Mouse (Mus musculus): ENCODE results near the gene Ppip5k2. TPM values are rescaled to one million over a fixed set of nuclear protein-coding genes. Genes with fewer than 3 reads are reported as not detected.

Gene Ppip5k2
- total RNA-seq (2023; ENCODE audit: inconsistent age): 48.2 to 53.8 TPM (median 51.6 TPM) in 4 replicates

DNA sequence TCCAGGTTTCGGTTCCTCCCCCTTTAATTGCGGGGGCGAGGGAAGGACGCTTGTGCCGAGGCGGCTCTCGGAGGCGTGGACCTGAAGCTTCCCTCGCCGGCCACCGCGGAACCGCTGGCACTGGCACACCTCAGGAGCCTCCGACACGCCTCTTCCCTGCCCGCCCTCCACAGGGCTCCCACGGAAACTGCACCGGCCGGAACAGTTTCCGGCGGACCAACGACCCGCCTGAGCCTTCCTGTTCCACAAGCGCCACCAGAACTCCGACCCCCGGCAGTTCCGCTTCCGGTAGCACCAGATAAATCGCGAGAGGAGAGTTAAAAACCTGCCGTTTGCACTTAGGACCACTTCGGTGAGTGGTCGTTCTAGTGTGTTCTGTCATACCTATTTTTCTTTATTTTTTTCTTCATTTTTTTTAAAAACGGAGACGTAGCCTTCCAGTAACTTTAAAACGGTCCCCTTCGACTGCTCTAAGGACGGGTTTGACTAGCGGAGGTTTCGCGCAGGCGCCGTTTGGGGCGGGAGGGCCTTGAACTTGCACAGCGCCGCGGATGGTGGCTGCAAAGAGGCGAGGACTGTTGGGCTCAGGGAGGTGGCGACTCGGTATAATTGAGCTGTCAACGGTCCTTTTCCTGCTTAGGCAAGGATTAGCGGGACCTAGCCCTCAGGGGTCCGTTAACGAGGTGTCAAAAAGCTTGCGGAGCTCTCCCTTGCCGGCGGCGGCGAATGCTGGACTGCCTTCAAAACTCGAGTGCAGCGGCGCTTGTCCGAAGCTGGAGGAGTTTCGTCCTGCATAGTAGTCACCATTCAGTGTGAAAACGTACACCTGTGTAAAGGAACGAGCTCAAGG, at the start of gene Ppip5k2, which contains the start of gene Gin1:
Gene Ppip5k2 (minus strand): TSS at position 508 of the 850 bp plus-strand sequence.
Gene Gin1 (plus strand): TSS at position 269 of the 850 bp plus-strand sequence.

DNA sequence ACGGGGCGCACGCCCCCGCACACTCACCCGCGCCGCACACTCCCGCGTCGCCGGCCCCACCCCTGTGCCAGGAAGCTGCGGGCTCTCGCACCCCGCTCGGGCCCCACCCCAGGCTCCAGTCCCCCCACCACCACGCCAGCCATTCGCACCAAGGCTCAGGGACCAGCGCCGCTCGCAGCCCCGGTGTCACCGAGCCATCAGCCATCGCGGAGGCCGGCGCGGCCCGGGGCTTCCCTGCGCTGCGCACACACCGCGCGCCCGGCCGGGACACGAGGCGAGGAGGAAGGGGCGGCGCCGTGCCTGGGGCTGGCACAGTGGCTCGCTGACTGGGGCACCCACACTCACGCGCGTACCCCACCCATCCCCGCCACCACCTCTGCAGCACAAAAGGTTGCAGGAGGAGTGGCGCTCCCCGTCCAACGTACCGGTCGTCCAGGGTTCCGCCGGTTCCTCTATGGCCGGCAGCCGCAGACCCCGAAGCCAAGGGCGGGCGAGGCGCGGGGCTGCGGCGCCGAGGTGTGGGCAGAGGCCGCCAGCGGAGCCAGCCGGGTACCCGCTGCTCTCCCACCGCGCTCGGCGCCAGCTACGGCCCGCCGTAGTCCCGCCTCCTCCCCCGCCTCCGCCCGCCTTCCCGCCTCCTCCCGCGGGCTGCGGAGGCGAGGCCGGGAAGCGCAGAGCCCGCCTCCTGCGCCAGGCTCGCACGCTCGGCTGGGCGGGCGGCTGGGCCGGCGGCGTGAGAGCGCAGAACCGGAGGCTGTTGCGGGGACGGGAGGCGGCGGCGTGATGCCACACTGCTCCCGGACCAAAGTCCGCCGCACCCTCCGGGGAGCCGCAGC, 108.6 kb downstream of the Ppip5k2 start, which contains the start of gene D1Ertd622e:
Gene D1Ertd622e (minus strand): TSS at position 669 of the 836 bp plus-strand sequence.

Other genes with a start within 250 kb of the Ppip5k2 start
- 76.4 to 103 TPM (median 81.2 TPM) in 4 replicates for gene D1Ertd622e, start 108.3 kb downstream of the Ppip5k2 start, total RNA-seq (2023; ENCODE audit: inconsistent age)
- gene Gin1, start 239 bp downstream of the Ppip5k2 start, total RNA-seq (2023; ENCODE audit: inconsistent age): 9.3 to 10.5 TPM (median 10.3 TPM) in 4 replicates